Mouse (Mus musculus): ENCODE results near the gene Slc39a9. TPM values are rescaled to one million over a fixed set of nuclear protein-coding genes. Genes with fewer than 3 reads are reported as not detected.

The Slc39a9 gene
- polyA plus RNA-seq, 1 experiment = 12.0 TPM

- no peaks in the 10 kb centered on the region for H3K27me3 ChIP-seq (ENCODE audit: control insufficient read depth, insufficient read depth, low read length)
- no peak for TF ChIP-seq CTCF (IDR thresholded peaks at IDR 0.05; ENCODE audit: control insufficient read depth, insufficient read depth, insufficient replicate concordance, low read depth, low read length)
- no peak for TF ChIP-seq POLR2A (IDR thresholded peaks at IDR 0.05; ENCODE audit: control insufficient read depth, low read depth, low read length)
- no peaks in the 10 kb centered on the region for H3K36me3 ChIP-seq (ENCODE audit: control insufficient read depth, insufficient read depth, low read length)
- no peak overlapping the region for H3K27ac ChIP-seq (ENCODE audit: control insufficient read depth, insufficient read depth, low read depth, low read length)
- no peak overlapping the region for H3K4me3 ChIP-seq (ENCODE audit: control insufficient read depth, low read depth, low read length)
- no peaks in the 10 kb centered on the region; the same call in none of the 2 replicates for H3K4me1 ChIP-seq (ENCODE audit: control insufficient read depth, insufficient read depth, low read length)
Measured at GRCm38 (mm10) chr12:80601597-80602269, 42.0 kb upstream of the Slc39a9 start.

DNA sequence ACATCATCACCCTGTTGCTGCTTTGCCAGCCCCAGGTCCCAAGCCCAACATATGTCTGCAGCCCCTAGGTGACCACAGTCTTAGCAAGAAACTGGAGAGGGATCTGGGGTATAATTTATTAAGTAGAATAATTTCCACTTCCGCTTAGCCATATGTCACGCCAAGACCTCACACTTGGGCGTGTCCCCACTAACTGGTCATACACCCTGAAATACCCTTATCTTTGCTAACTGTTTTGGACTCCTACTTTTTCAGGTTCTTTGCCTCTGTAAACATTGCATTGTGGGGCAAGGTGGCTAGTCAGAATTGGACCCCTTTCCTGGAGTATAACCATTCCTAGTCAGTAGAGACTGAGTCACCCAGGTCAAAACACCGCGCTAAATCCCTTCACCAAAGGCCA, 41.3 kb upstream of the Slc39a9 start:
- Histone ChIP-seq H3K36me3 (ENCODE audit: control insufficient read depth, insufficient read depth, low read length) (no peaks in the 10 kb centered on the region), H3K27ac (ENCODE audit: control insufficient read depth, insufficient read depth, low read depth, low read length) (no peak overlapping the region), H3K4me3 (ENCODE audit: control insufficient read depth, low read depth, low read length) (no peak overlapping the region), H3K27me3 (ENCODE audit: control insufficient read depth, insufficient read depth, low read length) (no peaks in the 10 kb centered on the region), H3K4me1 (ENCODE audit: control insufficient read depth, insufficient read depth, low read length) (no peaks in the 10 kb centered on the region; the same call in none of the 2 replicates)
- TF ChIP-seq POLR2A (IDR thresholded peaks at IDR 0.05; ENCODE audit: control insufficient read depth, low read depth, low read length) (no peak), CTCF (IDR thresholded peaks at IDR 0.05; ENCODE audit: control insufficient read depth, insufficient read depth, insufficient replicate concordance, low read depth, low read length) (no peak)

DNA sequence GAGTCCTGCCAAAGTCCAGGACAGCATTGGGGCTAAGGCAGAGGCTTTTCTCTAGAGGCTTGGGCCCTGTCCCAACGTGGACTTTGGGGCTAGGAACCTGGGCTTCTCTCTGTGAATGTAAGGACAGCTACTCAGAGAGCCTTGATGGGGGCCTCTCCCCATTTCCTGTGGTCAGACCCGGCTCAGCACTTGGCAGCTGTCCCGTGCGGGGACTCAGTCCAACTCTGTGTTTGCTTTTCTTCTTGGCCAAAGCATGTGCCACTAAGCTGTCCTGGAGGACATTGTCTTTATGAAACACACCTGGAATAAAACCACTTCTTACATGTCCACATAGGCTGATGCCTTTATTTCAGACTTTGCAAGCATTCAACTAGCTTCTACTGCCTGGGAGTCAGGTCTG, 40.1 kb upstream of the Slc39a9 start:
- Histone ChIP-seq H3K4me1 (ENCODE audit: control insufficient read depth, insufficient read depth, low read length) (no peaks in the 10 kb centered on the region; the same call in 1 of the 2 replicates), H3K4me3 (ENCODE audit: control insufficient read depth, low read depth, low read length) (no peak overlapping the region), H3K36me3 (ENCODE audit: control insufficient read depth, insufficient read depth, low read length) (no peaks in the 10 kb centered on the region), H3K27me3 (ENCODE audit: control insufficient read depth, insufficient read depth, low read length) (no peaks in the 10 kb centered on the region), H3K27ac (ENCODE audit: control insufficient read depth, insufficient read depth, low read depth, low read length) (no peak overlapping the region)
- TF ChIP-seq CTCF (IDR thresholded peaks at IDR 0.05; ENCODE audit: control insufficient read depth, insufficient read depth, insufficient replicate concordance, low read depth, low read length) = no peak
- TF ChIP-seq POLR2A (IDR thresholded peaks at IDR 0.05; ENCODE audit: control insufficient read depth, low read depth, low read length) = no peak

DNA sequence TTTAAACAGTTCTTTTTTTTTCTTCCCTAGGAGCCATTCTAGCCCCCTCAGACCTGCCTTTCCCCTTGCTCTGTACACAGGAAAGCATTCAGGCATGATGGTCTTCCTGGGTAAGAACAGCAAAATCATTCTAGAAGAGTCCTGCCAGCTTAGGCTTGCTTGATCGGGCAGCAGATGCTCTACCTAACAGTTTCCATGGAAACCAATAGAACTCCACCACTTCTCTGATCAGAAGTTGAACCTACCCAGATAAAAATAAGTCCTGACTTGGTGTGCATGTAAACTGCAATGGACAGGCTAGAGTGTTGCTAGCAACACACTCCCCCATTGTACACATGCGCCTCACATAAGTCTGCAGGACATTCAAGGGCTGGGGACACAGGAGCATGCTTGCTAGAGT, 39.5 kb upstream of the Slc39a9 start:
- no peaks in the 10 kb centered on the region for H3K27me3 ChIP-seq (ENCODE audit: control insufficient read depth, insufficient read depth, low read length)
- no peaks in the 10 kb centered on the region for H3K36me3 ChIP-seq (ENCODE audit: control insufficient read depth, insufficient read depth, low read length)
- no peak overlapping the region for H3K4me3 ChIP-seq (ENCODE audit: control insufficient read depth, low read depth, low read length)
- no peak overlapping the region for H3K27ac ChIP-seq (ENCODE audit: control insufficient read depth, insufficient read depth, low read depth, low read length)
- TF ChIP-seq POLR2A (IDR thresholded peaks at IDR 0.05; ENCODE audit: control insufficient read depth, low read depth, low read length) (no peak), CTCF (IDR thresholded peaks at IDR 0.05; ENCODE audit: control insufficient read depth, insufficient read depth, insufficient replicate concordance, low read depth, low read length) (no peak)
- H3K4me1 ChIP-seq (ENCODE audit: control insufficient read depth, insufficient read depth, low read length) = no peaks in the 10 kb centered on the region; the same call in 1 of the 2 replicates

GRCm38 (mm10) chr12:80608576-80608975, 35.1 kb upstream of the Slc39a9 start:
- no peaks in the 10 kb centered on the region; the same call in 1 of the 2 replicates for H3K4me1 ChIP-seq (ENCODE audit: control insufficient read depth, insufficient read depth, low read length)
- H3K27ac ChIP-seq (ENCODE audit: control insufficient read depth, insufficient read depth, low read depth, low read length) = no peak overlapping the region
- H3K4me3 ChIP-seq (ENCODE audit: control insufficient read depth, low read depth, low read length) = no peak overlapping the region
- no peak for TF ChIP-seq CTCF (IDR thresholded peaks at IDR 0.05; ENCODE audit: control insufficient read depth, insufficient read depth, insufficient replicate concordance, low read depth, low read length)
- TF ChIP-seq POLR2A (IDR thresholded peaks at IDR 0.05; ENCODE audit: control insufficient read depth, low read depth, low read length) = no peak
- H3K36me3 ChIP-seq (ENCODE audit: control insufficient read depth, insufficient read depth, low read length) = no peaks in the 10 kb centered on the region
- H3K27me3 ChIP-seq (ENCODE audit: control insufficient read depth, insufficient read depth, low read length) = no peaks in the 10 kb centered on the region

DNA sequence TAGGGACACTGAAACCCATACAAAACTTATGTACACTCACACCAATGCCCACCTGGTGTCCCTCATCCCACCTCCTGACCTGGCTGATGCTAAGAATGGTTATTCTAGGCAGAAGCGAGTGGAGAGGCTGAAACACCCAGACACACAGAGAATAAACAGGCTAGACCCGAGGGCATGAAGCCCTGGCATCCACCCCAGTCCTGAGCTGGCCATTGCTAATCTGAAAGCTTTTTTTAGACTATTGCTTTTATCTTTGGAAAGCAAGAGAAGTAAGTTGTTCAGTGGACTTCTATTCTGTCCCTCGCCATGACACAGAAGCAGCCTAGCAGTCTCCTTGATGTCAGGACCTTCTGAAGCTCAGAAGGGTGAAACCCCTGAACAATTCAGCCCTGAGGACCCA, 33.8 kb upstream of the Slc39a9 start:
- no peak overlapping the region for H3K27ac ChIP-seq (ENCODE audit: control insufficient read depth, insufficient read depth, low read depth, low read length)
- no peak for TF ChIP-seq POLR2A (IDR thresholded peaks at IDR 0.05; ENCODE audit: control insufficient read depth, low read depth, low read length)
- TF ChIP-seq CTCF (IDR thresholded peaks at IDR 0.05; ENCODE audit: control insufficient read depth, insufficient read depth, insufficient replicate concordance, low read depth, low read length) = no peak
- H3K27me3 ChIP-seq (ENCODE audit: control insufficient read depth, insufficient read depth, low read length) = no peaks in the 10 kb centered on the region
- no peaks in the 10 kb centered on the region for H3K36me3 ChIP-seq (ENCODE audit: control insufficient read depth, insufficient read depth, low read length)
- no peaks in the 10 kb centered on the region for H3K4me1 ChIP-seq (ENCODE audit: control insufficient read depth, insufficient read depth, low read length)
- no peak overlapping the region for H3K4me3 ChIP-seq (ENCODE audit: control insufficient read depth, low read depth, low read length)

DNA sequence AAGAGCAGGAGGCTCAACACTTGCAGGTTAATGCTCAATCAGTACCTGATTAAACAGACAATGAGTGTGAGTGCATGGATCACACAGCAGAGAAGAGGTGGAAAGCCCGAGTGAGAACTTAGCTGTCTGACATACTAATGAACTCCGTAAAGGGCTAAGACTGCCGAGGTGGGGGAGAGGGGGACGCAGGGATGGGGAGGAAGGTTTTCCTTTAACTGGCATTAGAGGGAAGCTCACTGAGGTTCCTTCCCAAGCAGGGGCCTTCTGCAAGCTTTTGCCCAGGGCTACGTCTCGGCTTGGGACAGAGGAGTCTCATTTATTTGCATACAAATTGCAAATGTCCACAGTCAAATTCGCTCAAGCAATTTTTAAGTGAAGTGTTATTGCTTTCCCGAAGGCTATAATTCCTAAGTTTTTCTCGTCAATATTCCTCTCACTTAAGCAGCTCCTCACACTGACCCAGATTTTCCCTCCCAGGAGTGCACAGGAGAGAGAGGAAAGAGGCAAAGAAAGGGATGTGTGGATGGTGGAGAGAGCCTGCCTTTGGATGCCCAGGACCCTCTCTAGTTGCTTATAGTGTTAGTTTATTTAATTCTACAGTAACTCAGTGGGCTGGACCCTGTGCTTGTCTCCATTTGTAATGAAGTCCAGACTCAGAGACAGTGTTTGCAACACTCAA, 31.4 kb upstream of the Slc39a9 start:
- Histone ChIP-seq H3K36me3 (ENCODE audit: control insufficient read depth, insufficient read depth, low read length) (no peaks in the 10 kb centered on the region), H3K4me1 (ENCODE audit: control insufficient read depth, insufficient read depth, low read length) (no peaks in the 10 kb centered on the region), H3K27ac (ENCODE audit: control insufficient read depth, insufficient read depth, low read depth, low read length) (no peak overlapping the region), H3K4me3 (ENCODE audit: control insufficient read depth, low read depth, low read length) (no peak overlapping the region), H3K27me3 (ENCODE audit: control insufficient read depth, insufficient read depth, low read length) (no peaks in the 10 kb centered on the region)
- TF ChIP-seq POLR2A (IDR thresholded peaks at IDR 0.05; ENCODE audit: control insufficient read depth, low read depth, low read length) (no peak), CTCF (IDR thresholded peaks at IDR 0.05; ENCODE audit: control insufficient read depth, insufficient read depth, insufficient replicate concordance, low read depth, low read length) (no peak)

Data from testis, adult 2 months (tissue).